Mouse (Mus musculus) MEL (cell line): ENCODE data around the gene Mipol1.

ENCODE experiments used
- CTCF ChIP-seq, 3 experiments: IDR thresholded peaks in 2 of 3; conservative IDR thresholded peaks in 1 of 3; 2 replicates each; pipeline ENCODE4 v1.5.1; 2011 to 2012; ENCODE audit warnings: low read length in 3 of 3, low read depth in 2 of 3, mild to moderate bottlenecking in 2 of 3, improper control_type of control experiment in 1 of 3, inconsistent platforms in 1 of 3, mixed read lengths in 1 of 3, moderate library complexity in 1 of 3; ENCODE audit not compliant: control insufficient read depth in 1 of 3, insufficient read depth in 1 of 3, poor library complexity in 1 of 3, severe bottlenecking in 1 of 3
- EP300 ChIP-seq, 2 experiments: IDR thresholded peaks; 2 replicates each; pipeline ENCODE4 v1.6.1; 2011; ENCODE audit warnings: improper control_type of control experiment in 2 of 2, low read length in 2 of 2, low read depth in 1 of 2, mild to moderate bottlenecking in 1 of 2
- HCFC1 ChIP-seq: IDR thresholded peaks from 2 replicates; pipeline ENCODE4 v1.6.1; 2012; ENCODE audit warnings: low read depth, mild to moderate bottlenecking, inconsistent platforms, low read length, improper control_type of control experiment, moderate library complexity
- POLR2A ChIP-seq, 2 experiments: IDR thresholded peaks; 2 replicates each; pipeline ENCODE4 v1.6.1; 2011 to 2012; ENCODE audit warnings: low read length in 2 of 2, mild to moderate bottlenecking in 2 of 2, control low read depth in 1 of 2, improper control_type of control experiment in 1 of 2, low read depth in 1 of 2, moderate library complexity in 1 of 2; ENCODE audit not compliant: control insufficient read depth in 1 of 2, insufficient read depth in 1 of 2, poor library complexity in 1 of 2
- POLR2AphosphoS5 ChIP-seq: IDR thresholded peaks from 2 replicates; pipeline ENCODE4 v1.6.1; 2012; ENCODE audit warnings: low read depth, borderline replicate concordance, mild to moderate bottlenecking, inconsistent platforms, low read length, moderate library complexity, mixed read lengths
- RAD21 ChIP-seq: IDR thresholded peaks from 2 replicates; pipeline ENCODE4 v1.6.1; 2011; ENCODE audit warnings: mild to moderate bottlenecking, low read depth, low read length, improper control_type of control experiment
- TAL1 ChIP-seq: IDR thresholded peaks from 2 replicates; pipeline ENCODE4 v1.6.1; 2012; ENCODE audit warnings: mild to moderate bottlenecking, inconsistent platforms, low read length, moderate library complexity, mixed read lengths
- TBP ChIP-seq: IDR thresholded peaks from 2 replicates; pipeline ENCODE4 v1.8.0; 2011; ENCODE audit warnings: low read depth, low read length, improper control_type of control experiment
- TCF12 ChIP-seq: IDR thresholded peaks from 2 replicates; pipeline ENCODE4 v1.6.1; 2014; ENCODE audit warnings: low read depth, mild to moderate bottlenecking, inconsistent platforms, low read length, improper control_type of control experiment, moderate library complexity
- ZKSCAN1 ChIP-seq: IDR thresholded peaks from 2 replicates; pipeline ENCODE4 v1.6.1; 2012; ENCODE audit warnings: low read depth, mild to moderate bottlenecking, inconsistent platforms, low read length, improper control_type of control experiment, moderate library complexity
- ZMIZ1 ChIP-seq: IDR thresholded peaks from 2 replicates; pipeline ENCODE4 v1.6.1; 2012; ENCODE audit warnings: low read depth, mild to moderate bottlenecking, inconsistent platforms, low read length, improper control_type of control experiment, moderate library complexity

GRCm38 (mm10) chr12:57428243-57428642 lies 198.0 kb downstream of the Mipol1 start:
- TF ChIP-seq ZKSCAN1 (no peak), HCFC1 (no peak), POLR2A (IDR thresholded peaks at IDR 0.05; ENCODE audit: control insufficient read depth in 1 of 2, insufficient read depth in 1 of 2, low read depth in 1 of 2, low read length in 2 of 2, poor library complexity in 1 of 2) (no peak), POLR2AphosphoS5 (no peak), EP300 (IDR thresholded peaks at IDR 0.05; ENCODE audit: low read depth in 1 of 2, low read length in 2 of 2) (no peak), ZMIZ1 (no peak), RAD21 (no peak), CTCF (IDR thresholded peaks at IDR 0.05 in 2 of 3, conservative IDR thresholded peaks at IDR 0.05 in 1 of 3; ENCODE audit: control insufficient read depth in 1 of 3, insufficient read depth in 1 of 3, low read depth in 2 of 3, low read length in 3 of 3, poor library complexity in 1 of 3, severe bottlenecking in 1 of 3) (no peak), TAL1 (no peak), TBP (no peak), TCF12 (no peak)
